Mouse (Mus musculus) C2C12 (cell line): ENCODE measurements around the gene Vmn2r20. TPM values are rescaled to one million over a fixed set of nuclear protein-coding genes. Genes with fewer than 3 reads are reported as not detected.
"Not testable (repeated sequence)": the region's sequence is repeated elsewhere in the genome, so short reads cannot be mapped to it uniquely, and the experiment has no call there.

Experiments used
- H3K27me3 ChIP-seq: one replicate; pipeline ENCODE4 v1.6.1; 2011; ENCODE audit not compliant: control insufficient read depth, insufficient read depth, insufficient read length
- H3K36me3 ChIP-seq: one replicate; pipeline ENCODE4 v1.6.1; 2011; ENCODE audit not compliant: control insufficient read depth, insufficient read depth
- H3K4me3 ChIP-seq: one replicate; pipeline ENCODE4 v1.5.1; 2011; ENCODE audit warnings: mild to moderate bottlenecking, control low read depth; ENCODE audit not compliant: poor library complexity, insufficient read depth, severe bottlenecking
- H3K79me2 ChIP-seq: one replicate; pipeline ENCODE4 v1.6.1; 2011; ENCODE audit not compliant: control insufficient read depth, insufficient read depth
- H3K79me3 ChIP-seq: one replicate; pipeline ENCODE4 v1.6.1; 2011; ENCODE audit warnings: low read depth, control low read depth
- H3ac ChIP-seq: one replicate; pipeline ENCODE3; 2011; ENCODE audit warnings: low read depth; ENCODE audit not compliant: control insufficient read depth, insufficient read length
- CEBPB ChIP-seq: IDR thresholded peaks from one replicate; pipeline ENCODE4 v1.6.1; 2011; ENCODE audit warnings: low read depth, mild to moderate bottlenecking, control low read depth, moderate library complexity
- CTCF ChIP-seq: IDR thresholded peaks from one replicate; pipeline ENCODE4 v1.5.1; 2011; ENCODE audit not compliant: control insufficient read depth, insufficient read depth, insufficient read length
- FOSL1 ChIP-seq: IDR thresholded peaks from one replicate; pipeline ENCODE4 v1.8.0; 2011; ENCODE audit warnings: mild to moderate bottlenecking, low read length; ENCODE audit not compliant: poor library complexity, insufficient read depth, severe bottlenecking
- MAX ChIP-seq: IDR thresholded peaks from one replicate; pipeline ENCODE4 v1.6.1; 2011; ENCODE audit warnings: mild to moderate bottlenecking, control low read depth
- MYOD1 ChIP-seq: IDR thresholded peaks from one replicate; pipeline ENCODE4 v1.6.1; 2011; ENCODE audit warnings: low read depth; ENCODE audit not compliant: control insufficient read depth, insufficient read length
- MYOG ChIP-seq: IDR thresholded peaks from one replicate; pipeline ENCODE4 v1.6.1; 2011; ENCODE audit not compliant: control insufficient read depth, insufficient read length; ENCODE audit errors: extremely low read depth
- USF1 ChIP-seq: IDR thresholded peaks from one replicate; pipeline ENCODE4 v1.6.1; 2011; ENCODE audit warnings: low read depth, mild to moderate bottlenecking, control low read depth, moderate library complexity
- long read RNA-seq, 2 experiments: library from polyadenylated mRNA; unstranded; transcript quantifications; one replicate each; pipeline ENCODE4 v2.0.0; 2019 to 2020
- polyA plus RNA-seq: library from polyadenylated mRNA; unstranded; fragments of >200 nt; fragmentation: generic; extraction: Trizol; gene quantifications from one replicate; pipeline ENCODE4 v1.2.1, GENCODE M21; 2012; ENCODE audit warnings: missing spikeins

The Vmn2r20 gene
- not detected for polyA plus RNA-seq
- long read RNA-seq, experiment 1 = 0 reads
- long read RNA-seq, experiment 2 = 0 reads

DNA sequence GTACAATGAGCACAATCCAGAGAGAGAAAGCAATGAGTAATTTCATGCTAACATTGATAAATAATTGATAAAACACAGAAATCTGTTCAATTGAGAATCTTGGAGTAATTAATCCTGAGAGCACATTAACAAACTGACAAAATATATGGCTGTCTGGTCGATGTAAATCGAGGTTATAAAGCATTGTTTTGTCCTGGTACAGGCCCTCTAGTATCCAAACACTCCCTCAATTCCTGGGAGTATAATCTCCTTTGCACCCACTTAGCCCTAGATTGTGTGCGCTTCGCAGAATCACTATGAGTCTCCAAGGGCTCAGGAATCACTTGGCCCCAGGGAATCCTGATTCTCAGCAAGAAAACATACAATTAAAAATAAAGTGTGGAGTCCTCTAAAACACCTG is at the start of gene Vmn2r20:
Vmn2r20 (minus strand) TSS at position 101 of the 400 bp plus-strand sequence.
- not testable (repeated sequence) for H3K27me3 ChIP-seq, H3K79me2 ChIP-seq, H3K4me3 ChIP-seq, H3K79me3 ChIP-seq, H3ac ChIP-seq, H3K36me3 ChIP-seq

- not testable (repeated sequence) for H3K27me3 ChIP-seq, H3ac ChIP-seq, H3K79me3 ChIP-seq, H3K4me3 ChIP-seq, H3K36me3 ChIP-seq, H3K79me2 ChIP-seq
Observed at GRCm38 (mm10) chr6:123424413-123424812, 6.5 kb upstream of the Vmn2r20 start.

- not testable (repeated sequence) for H3K79me3 ChIP-seq, H3K79me2 ChIP-seq, H3K4me3 ChIP-seq, H3K36me3 ChIP-seq, H3ac ChIP-seq, H3K27me3 ChIP-seq
Observed at GRCm38 (mm10) chr6:123406918-123407665, 10.8 kb downstream of the Vmn2r20 start.

GRCm38 (mm10) chr6:123388824-123389223 is 29.1 kb downstream of the Vmn2r20 start:
- not testable (repeated sequence) for H3K79me2 ChIP-seq, H3K79me3 ChIP-seq, H3K27me3 ChIP-seq, H3ac ChIP-seq, H3K4me3 ChIP-seq, H3K36me3 ChIP-seq

DNA sequence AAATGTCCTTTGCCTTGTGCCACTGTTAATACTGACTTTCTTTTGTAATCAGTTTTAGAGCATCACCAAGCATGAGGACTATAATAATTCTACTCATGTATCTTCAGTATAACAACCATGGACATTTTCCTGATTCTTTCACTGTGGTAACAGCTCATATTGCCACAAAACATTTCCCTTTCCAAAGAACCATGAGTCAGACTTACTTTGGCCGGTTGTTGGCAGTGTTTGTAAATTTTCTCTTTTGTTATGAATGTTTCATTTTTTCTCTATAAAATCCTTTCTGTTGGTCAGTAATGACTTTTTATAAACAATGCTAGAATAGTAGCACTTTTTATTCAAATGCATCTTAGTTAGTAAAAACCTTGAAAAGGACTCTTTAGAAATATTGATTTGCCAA is 71.8 kb downstream of the Vmn2r20 start:
- TF ChIP-seq FOSL1 = no peak
- TF ChIP-seq USF1 = no peak
- Histone ChIP-seq H3K79me2 (no peaks in the 10 kb centered on the region), H3K27me3 (no peaks in the 10 kb centered on the region), H3K36me3 (no peaks in the 10 kb centered on the region), H3K79me3 (no peaks in the 10 kb centered on the region), H3ac (no peak overlapping the region), H3K4me3 (no peak overlapping the region)

DNA sequence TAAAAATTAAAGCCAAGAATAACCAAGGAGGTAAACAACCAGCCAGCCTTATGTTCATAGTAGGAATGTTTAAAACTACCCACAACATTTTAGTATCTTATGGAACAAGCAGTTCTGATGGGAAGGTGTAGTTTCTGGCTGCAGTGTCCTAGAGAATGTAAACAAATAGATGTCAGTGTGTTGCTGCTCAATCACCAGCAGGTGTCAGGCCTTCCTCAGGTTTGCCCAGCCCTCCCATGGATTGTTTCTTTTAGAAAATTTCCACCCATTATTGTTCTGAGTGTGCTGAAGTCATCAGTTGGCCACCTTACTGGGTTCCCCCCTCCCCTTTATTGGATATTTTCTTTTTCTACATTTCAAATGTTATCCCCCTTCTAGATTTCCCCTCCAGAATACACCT is 77.8 kb downstream of the Vmn2r20 start:
- H3K4me3 ChIP-seq = no peak overlapping the region
- H3K27me3 ChIP-seq = no peaks in the 10 kb centered on the region
- H3K79me2 ChIP-seq = no peaks in the 10 kb centered on the region
- no peaks in the 10 kb centered on the region for H3K36me3 ChIP-seq
- TF ChIP-seq CTCF = no peak
- TF ChIP-seq MAX = no peak
- TF ChIP-seq FOSL1 = no peak
- no peak for TF ChIP-seq MYOG
- no peak for TF ChIP-seq USF1
- no peak for TF ChIP-seq CEBPB
- no peak for TF ChIP-seq MYOD1
- H3ac ChIP-seq = no peak overlapping the region
- no peaks in the 10 kb centered on the region for H3K79me3 ChIP-seq

DNA sequence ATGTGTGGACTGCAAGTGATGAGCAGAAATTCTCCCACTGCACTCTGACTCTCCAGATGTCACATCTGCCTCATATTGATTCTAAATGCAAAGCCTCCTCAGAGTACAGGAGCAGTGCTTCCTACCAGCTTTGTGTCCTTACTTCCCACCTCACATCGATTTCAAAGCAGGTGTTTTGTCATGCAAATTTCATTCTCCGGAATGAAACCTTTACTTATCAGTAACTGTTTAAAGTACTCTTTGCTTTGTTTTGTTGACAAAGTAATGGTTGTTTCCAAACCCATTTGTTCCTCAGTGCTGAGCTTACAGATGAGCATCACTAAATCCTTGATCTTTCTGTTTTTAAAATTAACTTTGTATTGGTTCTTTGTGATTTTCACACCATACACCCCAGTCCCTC is 85.4 kb downstream of the Vmn2r20 start:
- no peak for TF ChIP-seq CEBPB
- no peak for TF ChIP-seq MYOG
- TF ChIP-seq MAX = no peak
- TF ChIP-seq CTCF = no peak
- TF ChIP-seq FOSL1 = no peak
- TF ChIP-seq USF1 = no peak
- TF ChIP-seq MYOD1 = no peak
- H3K27me3 ChIP-seq = no peaks in the 10 kb centered on the region
- H3K79me3 ChIP-seq = no peaks in the 10 kb centered on the region
- no peak overlapping the region for H3K4me3 ChIP-seq
- H3K36me3 ChIP-seq = no peaks in the 10 kb centered on the region
- no peaks in the 10 kb centered on the region for H3K79me2 ChIP-seq
- H3ac ChIP-seq = no peak overlapping the region

Other genes starting within 250 kb of the Vmn2r20 start
- not detected for gene Clec4b2, start 245.2 kb downstream of the Vmn2r20 start, polyA plus RNA-seq
- gene Clec4n, start 188.3 kb downstream of the Vmn2r20 start, polyA plus RNA-seq = not detected
- gene Clec4d, start 156.0 kb downstream of the Vmn2r20 start, polyA plus RNA-seq = 0.30 TPM
- gene Clec4e, start 128.2 kb downstream of the Vmn2r20 start, polyA plus RNA-seq = not detected
- gene Vmn2r19, start 109.8 kb downstream of the Vmn2r20 start, polyA plus RNA-seq = not detected
- not detected for gene Vmn2r21, start 115.3 kb upstream of the Vmn2r20 start, polyA plus RNA-seq
- gene Vmn2r22, start 232.6 kb upstream of the Vmn2r20 start, polyA plus RNA-seq = not detected